Mouse (Mus musculus) brain, embryonic 14.5 days (tissue): ENCODE results near the gene Nup62.

ENCODE experiments used
- CTCF ChIP-seq: fragments of 200-500 bp; IDR thresholded peaks from 2 replicates; pipeline ENCODE4 v1.5.1; 2012; ENCODE audit warnings: inconsistent platforms, mild to moderate bottlenecking, moderate library complexity, borderline replicate concordance; ENCODE audit not compliant: insufficient read depth, insufficient read length; ENCODE audit errors: extremely low read depth
- POLR2A ChIP-seq: fragments of 200-500 bp; IDR thresholded peaks from 2 replicates; pipeline ENCODE4 v1.6.1; 2012; ENCODE audit warnings: mild to moderate bottlenecking, inconsistent platforms, borderline replicate concordance; ENCODE audit not compliant: poor library complexity, insufficient read depth, insufficient read length, severe bottlenecking; ENCODE audit errors: extremely low read depth

- TF ChIP-seq CTCF = no peak
- no peak for TF ChIP-seq POLR2A
These were observed 26.4 kb upstream of the Nup62 start for GRCm38 (mm10) chr7:44789531-44789930.
